1 mouse cellular context compared by ENCODE assay signal in the genomic region with DNA sequence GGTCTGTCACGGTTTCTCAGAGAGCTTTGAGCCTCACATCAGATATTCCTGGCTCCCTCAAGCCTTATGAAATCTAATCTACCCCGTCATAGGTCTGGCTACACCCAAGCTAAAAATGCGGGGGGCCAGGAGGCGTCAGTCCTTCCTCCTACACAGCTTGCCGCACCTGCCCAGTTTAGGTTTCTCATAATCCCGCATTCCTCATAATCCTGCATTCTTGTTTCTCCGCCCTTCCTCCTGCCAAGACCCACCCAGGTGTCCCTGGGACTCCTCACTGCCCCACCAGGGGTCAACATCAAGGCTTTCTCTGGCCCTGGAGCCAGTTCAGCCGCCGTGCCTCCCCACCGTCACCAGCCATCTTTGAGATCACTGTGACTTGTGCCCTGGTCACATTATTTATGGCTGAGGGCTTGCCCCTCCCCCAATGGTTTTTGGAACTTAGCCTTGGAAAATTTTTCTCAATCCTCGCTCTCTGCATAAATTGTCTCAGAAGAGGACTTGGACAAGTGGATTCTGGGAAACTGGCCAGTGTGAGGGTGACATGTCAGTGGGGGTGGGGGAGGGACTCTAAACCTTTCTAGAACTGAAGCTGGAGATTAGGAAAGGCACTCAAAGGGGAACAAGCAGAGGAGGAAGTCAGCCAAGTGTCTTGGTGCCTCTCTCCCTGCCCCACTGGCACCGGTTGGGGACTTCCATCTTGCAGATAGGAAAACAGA.
TF ChIP-seq lines count a peak whose summit lies in the region.

No protein-coding gene starts in this region.

TF ChIP-seq in MEL, 35 proteins besides CTCF, POLR2A, EP300 and RAD21 (continued from another document):
- TF ChIP-seq TCF12 (IDR thresholded peaks at IDR 0.05; ENCODE audit: low read depth, low read length) (0 out of 2 replicates have a peak, but pooled peaks have one; percentile 28), NRF1 (IDR thresholded peaks at IDR 0.05; ENCODE audit: insufficient read depth, low read depth, low read length, poor library complexity, severe bottlenecking) (no peak), HCFC1 (IDR thresholded peaks at IDR 0.05; ENCODE audit: low read depth, low read length) (0 out of 2 replicates have a peak, but pooled peaks have one; percentile 49), POLR2AphosphoS5 (IDR thresholded peaks at IDR 0.05; ENCODE audit: borderline replicate concordance, low read depth, low read length) (0 out of 2 replicates have a peak, but pooled peaks have one; percentile 12), ETS1 (IDR thresholded peaks at IDR 0.05; ENCODE audit: low read depth, low read length) (peak; percentile 33), CHD2 (IDR thresholded peaks at IDR 0.05; ENCODE audit: low read length) (peak; percentile 81), MAFK (IDR thresholded peaks at IDR 0.05; ENCODE audit: borderline replicate concordance, low read depth, low read length) (no peak), MYC (IDR thresholded peaks at IDR 0.05; ENCODE audit: low read depth, low read length) (0 out of 2 replicates have a peak, but pooled peaks have one; percentile 32), NELFE (IDR thresholded peaks at IDR 0.05; ENCODE audit: low read depth, low read length) (peak; percentile 50; the same call in 1 of the 2 replicates), TBP (IDR thresholded peaks at IDR 0.05; ENCODE audit: low read depth, low read length) (peak; percentile 90)
